Mouse (Mus musculus): ENCODE results near the gene Prrg3.
"Not testable (repeated sequence)": the region's sequence is repeated elsewhere in the genome, so short reads cannot be mapped to it uniquely, and the experiment has no call there.

The Prrg3 gene

DNA sequence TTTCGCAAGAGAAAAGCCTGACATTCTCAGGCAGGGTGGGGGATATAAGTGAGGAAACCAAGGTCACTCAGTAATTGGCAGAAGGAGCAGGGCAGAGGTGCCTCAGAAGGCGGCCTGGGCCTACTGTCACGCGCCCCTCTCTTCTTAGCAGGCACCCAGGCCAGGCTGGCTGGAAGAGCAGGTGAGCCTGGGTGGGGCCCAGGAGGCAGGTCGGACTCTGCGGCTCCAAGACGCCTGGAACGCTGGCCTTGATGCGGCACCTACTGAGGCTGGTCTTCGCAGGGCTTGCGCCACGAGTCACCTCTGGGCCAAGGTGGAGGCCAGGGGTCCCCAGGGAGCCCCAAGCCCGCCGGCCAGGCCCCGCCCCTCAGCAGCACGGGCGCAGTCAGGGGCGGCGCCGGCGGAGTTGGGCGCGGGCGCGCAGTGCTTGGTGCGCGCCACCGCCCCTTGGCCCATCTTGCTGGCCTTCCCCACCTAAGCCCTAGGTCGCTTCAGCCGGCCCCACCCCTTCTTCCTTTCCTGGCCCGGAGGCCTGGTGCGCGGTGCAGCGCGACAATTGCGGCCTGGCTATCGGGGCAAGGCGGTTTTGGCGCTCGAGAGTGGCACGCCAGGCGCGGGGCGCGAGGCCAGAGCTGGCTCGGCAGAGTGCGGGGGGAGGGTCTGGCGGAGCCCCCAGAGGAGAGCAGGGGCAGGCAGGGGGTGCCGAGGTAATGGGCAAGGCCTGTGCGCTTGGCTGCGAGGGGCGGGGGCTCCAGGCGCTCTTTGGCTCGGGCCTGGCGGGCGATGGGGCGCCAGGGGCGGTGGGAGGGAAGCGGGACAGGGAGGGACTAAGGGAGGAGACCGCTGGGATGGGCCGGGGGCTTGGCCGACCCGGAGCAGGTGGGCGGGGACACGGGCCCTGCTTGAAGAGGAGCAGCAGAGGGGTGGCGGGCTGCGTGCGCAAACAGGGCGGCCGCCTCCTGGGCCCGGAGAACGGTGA is at the start of gene Prrg3:
Gene Prrg3, plus strand, starts transcription at position 552 of the 979 bp plus-strand sequence.
- DNase-seq: peak; percentile 77 to 83

- DNase-seq: peak; percentile 69 to 77
These were observed 15.8 kb upstream of the Prrg3 start for GRCm38 (mm10) chrX:71946631-71947030.

- DNase-seq: no peak
These were observed 4.1 kb upstream of the Prrg3 start for GRCm38 (mm10) chrX:71958366-71958765.

DNA sequence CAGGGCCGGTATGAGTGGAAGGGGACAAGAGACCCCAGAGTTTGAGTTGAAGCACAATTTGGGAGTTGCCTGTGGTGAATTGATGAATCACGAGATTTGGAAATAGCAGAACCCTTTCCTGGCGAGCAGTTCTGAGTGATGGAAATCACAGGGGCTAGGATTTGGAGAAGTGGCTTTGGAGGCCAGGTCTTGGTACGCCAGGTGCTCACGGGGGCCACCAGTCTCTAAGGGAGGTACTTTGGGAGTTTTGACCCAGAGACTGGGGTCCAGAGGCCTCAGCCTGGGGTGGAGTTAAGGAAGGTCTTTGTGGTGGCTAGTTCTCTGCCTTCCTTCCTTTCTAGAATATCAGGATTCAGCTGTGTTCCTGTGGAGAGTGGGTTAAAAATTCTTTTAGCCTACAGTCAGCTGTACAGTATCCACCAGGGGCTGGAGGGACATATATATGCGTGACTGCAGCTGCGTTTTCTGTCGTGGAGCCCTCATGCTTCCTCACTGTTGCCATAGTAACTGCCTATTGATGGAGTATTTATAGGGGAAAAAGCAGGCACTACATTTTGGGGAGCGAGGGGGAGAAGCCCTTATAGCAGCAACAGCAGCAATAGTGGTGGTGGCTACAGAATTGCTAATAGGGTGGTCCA is 970 bp downstream of the Prrg3 start:
- no peak for DNase-seq

GRCm38 (mm10) chrX:71968216-71968615 is 5.8 kb downstream of the Prrg3 start:
- DNase-seq: peak; percentile 3 to 5

GRCm38 (mm10) chrX:71968816-71969215 is 6.4 kb downstream of the Prrg3 start:
- DNase-seq: no peak

GRCm38 (mm10) chrX:71971325-71971724 is 8.9 kb downstream of the Prrg3 start:
- DNase-seq: no peak

GRCm38 (mm10) chrX:71972686-71973085 is 10.3 kb downstream of the Prrg3 start, which contains the start of gene Fate1:
Fate1 (plus strand) TSS chrX:71972986.
- DNase-seq: no peak

DNA sequence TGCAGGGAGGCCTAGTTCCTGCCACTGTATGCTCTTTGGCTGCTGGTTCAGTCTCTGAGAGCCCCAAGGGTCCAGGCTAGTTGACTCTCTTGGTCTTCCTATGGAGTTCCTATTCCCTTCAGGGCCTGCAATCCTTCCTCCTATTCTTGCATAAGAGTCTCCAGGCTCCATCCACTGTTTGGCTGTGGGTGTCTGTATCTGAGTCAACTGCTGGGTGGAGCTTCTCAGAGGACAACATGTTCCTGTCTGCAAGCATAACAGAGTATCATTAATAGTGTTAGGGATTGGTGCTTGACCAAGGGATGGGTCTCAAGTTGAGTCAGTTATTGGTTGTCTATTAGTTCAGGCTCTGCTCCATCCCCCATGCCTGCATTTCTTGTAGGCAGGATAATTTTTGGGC is 15.3 kb downstream of the Prrg3 start:
- not testable (repeated sequence) for DNase-seq

DNA sequence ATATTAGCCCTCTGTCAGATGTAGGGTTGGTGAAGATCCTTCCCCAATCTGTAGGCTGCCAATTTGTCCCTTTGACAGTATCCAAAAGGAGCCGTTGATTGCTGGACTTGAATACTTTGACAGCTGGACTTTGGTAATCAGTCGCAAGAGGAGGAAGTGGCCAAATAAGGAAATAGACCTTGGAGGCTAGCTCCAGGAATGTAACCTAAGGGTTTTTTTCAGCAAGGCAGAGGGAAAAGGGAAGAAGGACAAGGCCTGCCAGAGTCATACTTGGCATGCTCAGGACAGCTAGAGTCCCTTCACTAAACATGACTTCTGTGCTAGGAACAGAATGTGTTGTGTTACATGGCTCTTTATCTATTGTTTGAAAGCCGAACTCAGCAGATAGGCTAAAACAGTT is 18.0 kb downstream of the Prrg3 start:
- no peak for DNase-seq

DNA sequence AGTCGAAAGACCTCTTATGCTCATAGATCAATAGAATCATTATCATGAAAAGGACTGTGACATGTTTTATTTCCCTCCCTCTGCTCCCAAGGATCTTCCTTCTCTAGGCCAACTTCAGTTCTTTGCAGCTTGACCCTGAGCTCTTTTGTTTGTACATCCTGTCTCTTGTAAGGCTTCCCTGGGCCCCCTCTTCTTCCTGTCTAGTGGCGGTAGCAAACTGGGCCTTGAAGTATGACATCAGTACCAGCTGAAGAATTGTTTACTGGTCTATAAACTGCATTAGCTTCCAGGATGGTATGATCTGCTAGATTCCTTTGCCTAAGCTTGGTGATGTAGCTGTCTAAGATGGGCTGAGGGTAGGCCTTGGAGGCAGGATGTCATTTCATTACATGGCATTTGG is 18.9 kb downstream of the Prrg3 start:
- no peak for DNase-seq

GRCm38 (mm10) chrX:71983205-71983604 is 20.8 kb downstream of the Prrg3 start:
- no peak for DNase-seq

DNA sequence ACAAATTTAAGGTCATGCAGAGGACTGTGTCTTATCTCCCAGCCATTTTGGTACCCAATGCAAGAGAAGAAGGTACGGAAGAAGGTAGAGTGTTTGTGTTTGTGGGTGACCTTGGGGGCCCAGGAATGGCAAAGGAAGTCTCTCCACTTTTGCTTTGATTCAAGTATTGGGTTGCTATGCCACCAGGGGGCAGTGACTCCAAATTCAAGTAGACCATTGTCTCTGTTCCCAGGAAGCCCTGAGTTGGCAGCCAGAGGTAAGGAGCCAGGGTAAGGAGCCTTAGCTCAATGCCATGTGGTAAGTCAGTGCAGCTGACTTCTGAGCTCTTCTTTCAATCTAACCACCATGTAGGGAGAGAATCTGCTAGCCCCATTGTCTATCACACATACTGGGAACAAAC is 21.4 kb downstream of the Prrg3 start:
- DNase-seq: peak; percentile 25 to 35

- DNase-seq: no peak
These were observed 29.1 kb downstream of the Prrg3 start, which contains the start of gene Cnga2 for GRCm38 (mm10) chrX:71991549-71991948. Cnga2 (plus strand) TSS chrX:71991849.

- no peak for DNase-seq
These were observed 33.5 kb downstream of the Prrg3 start for GRCm38 (mm10) chrX:71995972-71996371.

- DNase-seq: no peak
These were observed 47.5 kb downstream of the Prrg3 start for GRCm38 (mm10) chrX:72009930-72010329.

DNA sequence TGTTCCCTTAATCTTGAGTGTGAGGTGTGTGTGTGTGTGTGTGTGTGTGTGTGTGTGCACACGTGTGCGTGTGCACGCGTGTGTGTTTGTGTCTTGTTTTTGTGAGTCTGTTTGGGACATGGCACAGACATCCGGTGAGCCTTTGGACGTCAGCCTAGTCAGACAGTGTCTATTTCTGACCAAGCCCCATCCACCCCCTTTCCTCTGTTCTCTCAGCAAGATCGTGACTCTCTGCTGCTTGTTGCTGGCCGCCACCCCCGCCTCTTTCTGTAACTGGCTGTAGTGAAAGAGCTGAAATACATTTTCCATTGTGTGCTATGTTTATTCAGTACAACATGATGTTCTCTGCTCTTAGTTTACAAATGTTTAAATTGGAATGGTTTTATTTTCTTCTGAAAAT is 49.8 kb downstream of the Prrg3 start:
- peak; percentile 27 for DNase-seq

DNA sequence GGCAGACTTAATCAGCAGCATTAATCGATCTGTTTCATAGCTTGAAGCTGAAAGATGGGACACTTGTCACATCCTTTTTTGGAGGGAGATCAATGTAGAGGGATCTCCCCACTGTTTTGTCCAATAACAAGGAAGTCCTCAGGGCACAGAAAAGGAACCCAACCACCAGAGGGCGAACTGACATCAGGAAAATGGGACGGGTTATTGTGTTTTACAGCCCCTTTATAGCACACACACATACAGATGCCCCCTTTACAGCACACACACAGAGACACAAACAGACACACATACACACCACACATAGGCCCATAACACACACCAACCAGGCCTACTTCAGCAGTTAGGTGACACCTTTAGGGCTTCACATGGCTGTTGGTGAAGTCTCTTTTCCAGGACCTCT is 50.4 kb downstream of the Prrg3 start:
- DNase-seq: peak; percentile 61 to 69

- no peak for DNase-seq
These were observed 59.8 kb downstream of the Prrg3 start for GRCm38 (mm10) chrX:72022241-72022640.

Data from cerebellum, postnatal 10 days (tissue).